Mouse (Mus musculus): ENCODE results near the gene Ntn4.

DNA sequence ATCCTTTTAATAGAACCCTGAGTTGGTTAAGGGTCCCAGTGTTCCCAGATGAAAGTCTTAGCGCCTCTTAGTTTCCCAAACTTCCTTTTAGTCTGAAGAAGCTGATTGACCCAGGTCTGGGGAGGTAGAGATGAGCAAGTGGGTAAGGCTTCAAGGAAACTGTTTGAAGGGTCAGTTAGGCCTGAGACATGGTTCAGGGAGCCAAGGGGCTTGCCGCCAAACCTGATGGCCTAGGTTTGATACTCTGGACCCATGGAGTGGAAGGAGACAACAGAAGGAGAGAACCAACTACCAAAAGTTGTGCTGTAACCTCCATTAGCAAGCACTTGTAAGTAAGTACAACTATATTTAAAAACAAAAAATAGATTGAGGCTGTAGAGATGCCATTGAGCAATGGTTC, 6.5 kb upstream of the Ntn4 start:
- TF ChIP-seq CTCF (IDR thresholded peaks at IDR 0.05; ENCODE audit: borderline replicate concordance, insufficient read depth, low read depth, low read length) (no peak), POLR2A (IDR thresholded peaks at IDR 0.05; ENCODE audit: borderline replicate concordance, insufficient read depth, low read length) (no peak)

Measured in cerebellum, adult 2 months (tissue).